Mouse (Mus musculus) mesoderm, embryonic 11.5 days (tissue): ENCODE results near the gene Colgalt2.
"Not testable (repeated sequence)": the region's sequence is repeated elsewhere in the genome, so short reads cannot be mapped to it uniquely, and the experiment has no call there.

Experiments used
- DNase-seq: peaks from one replicate; pipeline ENCODE4 v3.0.0-alpha.2; 2012; ENCODE audit warnings: low read depth, low spot score

Colgalt2 gene

GRCm38 (mm10) chr1:152416306-152416904 lies 16.8 kb downstream of the Colgalt2 start:
- no peak for DNase-seq

GRCm38 (mm10) chr1:152417602-152418001 lies 18.0 kb downstream of the Colgalt2 start:
- DNase-seq, result peak; percentile 56

- no peak for DNase-seq
Measured at GRCm38 (mm10) chr1:152422295-152422694, 22.7 kb downstream of the Colgalt2 start.

GRCm38 (mm10) chr1:152423052-152423451 lies 23.4 kb downstream of the Colgalt2 start:
- no peak for DNase-seq

GRCm38 (mm10) chr1:152427912-152428581 lies 28.4 kb downstream of the Colgalt2 start:
- no peak for DNase-seq

- DNase-seq, result no peak
Measured at GRCm38 (mm10) chr1:152429805-152430204, 30.2 kb downstream of the Colgalt2 start.

GRCm38 (mm10) chr1:152434166-152434565 lies 34.5 kb downstream of the Colgalt2 start:
- DNase-seq, result no peak

GRCm38 (mm10) chr1:152437518-152437917 lies 37.9 kb downstream of the Colgalt2 start:
- not testable (repeated sequence) for DNase-seq

- no peak for DNase-seq
Measured at GRCm38 (mm10) chr1:152439408-152439807, 39.8 kb downstream of the Colgalt2 start.

- no peak for DNase-seq
Measured at GRCm38 (mm10) chr1:152439874-152440273, 40.2 kb downstream of the Colgalt2 start.

GRCm38 (mm10) chr1:152444630-152445029 lies 45.0 kb downstream of the Colgalt2 start:
- DNase-seq, result no peak

GRCm38 (mm10) chr1:152445925-152446324 lies 46.3 kb downstream of the Colgalt2 start:
- DNase-seq, result no peak

- DNase-seq, result no peak
Measured at GRCm38 (mm10) chr1:152454536-152454935, 54.9 kb downstream of the Colgalt2 start.

GRCm38 (mm10) chr1:152455275-152456243 lies 55.9 kb downstream of the Colgalt2 start:
- DNase-seq, result peak; percentile 39

- DNase-seq, result no peak
Measured at GRCm38 (mm10) chr1:152456266-152456665, 56.6 kb downstream of the Colgalt2 start.

- DNase-seq, result no peak
Measured at GRCm38 (mm10) chr1:152457596-152457995, 58.0 kb downstream of the Colgalt2 start.

- DNase-seq, result peak; percentile 30
Measured at GRCm38 (mm10) chr1:152458996-152459395, 59.4 kb downstream of the Colgalt2 start.

- DNase-seq, result no peak
Measured at GRCm38 (mm10) chr1:152460931-152461330, 61.3 kb downstream of the Colgalt2 start.

- DNase-seq, result no peak
Measured at GRCm38 (mm10) chr1:152461814-152462213, 62.2 kb downstream of the Colgalt2 start.

- no peak for DNase-seq
Measured at GRCm38 (mm10) chr1:152462348-152462747, 62.7 kb downstream of the Colgalt2 start.

- DNase-seq, result no peak
Measured at GRCm38 (mm10) chr1:152466280-152466679, 66.7 kb downstream of the Colgalt2 start.

- DNase-seq, result no peak
Measured at GRCm38 (mm10) chr1:152468443-152468842, 68.8 kb downstream of the Colgalt2 start.
